Comparison of ENCODE assay signal across 16 mouse cellular contexts in genomic region chrX:106045455-106045854, GRCm38 (mm10). TPM values are rescaled to one million over a fixed set of nuclear protein-coding genes. Genes with fewer than 3 reads are reported as not detected.
A peak's percentile ranks its signal among the peaks of the same experiment; 100 is the strongest.
DNase-seq lines count a peak whose midpoint lies in the region; ATAC-seq lines count a peak whose summit lies in the region.
"Had no signal": no experiment of that assay in that cellular context is flagged by ENCODE, and none has a peak within 500 bp of the region (broad histone marks: within the 10 kb centered on the region; RNA-seq: fewer than 3 reads in every experiment).

No protein-coding gene starts in this region.

- no peak overlapping the region for H3K9ac ChIP-seq in heart, embryonic 15.5 days
- no peak overlapping the region for H3K9ac ChIP-seq in midbrain, embryonic 11.5 days (ENCODE audit: low read length)
- H3K9ac ChIP-seq in forebrain, embryonic 16.5 days (replicated peaks; ENCODE audit: low read depth, low read length), result no peak overlapping the region

- no peak overlapping the region for H3K4me2 ChIP-seq in heart, embryonic 15.5 days
- no peak overlapping the region for H3K4me2 ChIP-seq in midbrain, embryonic 11.5 days
- no peak overlapping the region for H3K4me2 ChIP-seq in forebrain, embryonic 16.5 days (ENCODE audit: low read length)

- no peak overlapping the region for H3K4me3 ChIP-seq in heart, embryonic 15.5 days
- H3K4me3 ChIP-seq in heart, embryonic 10.5 days, result no peak overlapping the region
- H3K4me3 ChIP-seq in midbrain, embryonic 10.5 days, result no peak overlapping the region
- no peak overlapping the region for H3K4me3 ChIP-seq in midbrain, embryonic 11.5 days (ENCODE audit: low read depth, low read length)
- H3K4me3 ChIP-seq in forebrain, embryonic 16.5 days (replicated peaks; ENCODE audit: low read length), result no peak overlapping the region
- H3K4me3 ChIP-seq: erythroblast, embryonic 14.5 days had no signal

- H3K27ac ChIP-seq in heart, embryonic 15.5 days, result peak overlapping the region; percentile 16; the same call in 1 of the 2 replicates
- H3K27ac ChIP-seq in heart, embryonic 10.5 days, result no peak overlapping the region
- H3K27ac ChIP-seq in midbrain, embryonic 10.5 days (replicated peaks), result no peak overlapping the region
- no peak overlapping the region for H3K27ac ChIP-seq in midbrain, embryonic 11.5 days (ENCODE audit: low read depth, low read length)
- H3K27ac ChIP-seq in forebrain, embryonic 16.5 days (ENCODE audit: low read length), result no peak overlapping the region

- no peaks in the 10 kb centered on the region for H3K27me3 ChIP-seq in heart, embryonic 15.5 days
- H3K27me3 ChIP-seq in heart, embryonic 10.5 days (ENCODE audit: insufficient read depth, poor library complexity, severe bottlenecking), result no peaks in the 10 kb centered on the region
- H3K27me3 ChIP-seq in midbrain, embryonic 10.5 days (ENCODE audit: low read depth, poor library complexity, severe bottlenecking), result peaks cover 66% of the 10 kb centered on the region
- no peaks in the 10 kb centered on the region; the same call in 1 of the 2 replicates for H3K27me3 ChIP-seq in midbrain, embryonic 11.5 days (ENCODE audit: control insufficient read depth, insufficient read depth, low read length)
- H3K27me3 ChIP-seq in forebrain, embryonic 16.5 days (replicated peaks; ENCODE audit: control insufficient read depth, insufficient read depth, low read length), result no peaks in the 10 kb centered on the region

- ATAC-seq in heart, embryonic 15.5 days (replicated peaks; ENCODE audit: insufficient number of reproducible peaks, insufficient read depth, low FRiP score, low read depth), result no peak
- ATAC-seq in midbrain, embryonic 11.5 days (ENCODE audit: low FRiP score), result no peak
- no peak for ATAC-seq in forebrain, embryonic 16.5 days
- ATAC-seq: activated CD4-positive, CD25-positive, alpha-beta regulatory T cell, adult 4 months had no signal

- 43% methylated on average over 2 of the region's 2 CpGs for WGBS in heart, embryonic 15.5 days
- WGBS in heart, embryonic 10.5 days, result 32% methylated on average over 2 of the region's 2 CpGs
- WGBS in midbrain, embryonic 10.5 days, result 51% methylated on average over 2 of the region's 2 CpGs
- WGBS in midbrain, embryonic 11.5 days, result 45% methylated on average over 2 of the region's 2 CpGs
- 73% methylated on average over 2 of the region's 2 CpGs for WGBS in forebrain, embryonic 16.5 days

- H3K36me3 ChIP-seq in heart, embryonic 15.5 days, result no peaks in the 10 kb centered on the region
- no peaks in the 10 kb centered on the region for H3K36me3 ChIP-seq in heart, embryonic 10.5 days
- H3K36me3 ChIP-seq in midbrain, embryonic 10.5 days, result no peaks in the 10 kb centered on the region
- H3K36me3 ChIP-seq in midbrain, embryonic 11.5 days (ENCODE audit: control insufficient read depth, insufficient read depth, low read length), result no peaks in the 10 kb centered on the region
- no peaks in the 10 kb centered on the region for H3K36me3 ChIP-seq in forebrain, embryonic 16.5 days (ENCODE audit: control insufficient read depth, insufficient read depth)
- H3K36me3 ChIP-seq: G1E had no signal

- no peak for DNase-seq in heart, embryonic 10.5 days (ENCODE audit: low spot score)
- DNase-seq in midbrain, embryonic 10.5 days (ENCODE audit: low spot score), result peak; percentile 13
- no peak for DNase-seq in midbrain, embryonic 11.5 days (ENCODE audit: low spot score, missing footprints)
- DNase-seq in lung, postnatal 10 days, result peak; percentile 41
- DNase-seq in urinary bladder, adult 18-20 months (ENCODE audit: low spot score in 2 of 2), result no peak
- no peak for DNase-seq in urinary bladder, postnatal 10 days (ENCODE audit: low spot score)
- DNase-seq: B cell, adult 2 months; cerebellum, postnatal 10 days; heart, adult 18-20 months; spleen, adult 18-20 months; thymus, adult 18-20 months had no signal

- peaks cover 28% of the 10 kb centered on the region for H3K4me1 ChIP-seq in heart, embryonic 15.5 days (replicated peaks)
- no peaks in the 10 kb centered on the region for H3K4me1 ChIP-seq in heart, embryonic 10.5 days
- peaks cover 6% of the 10 kb centered on the region; the same call in 1 of the 2 replicates for H3K4me1 ChIP-seq in midbrain, embryonic 10.5 days
- H3K4me1 ChIP-seq in midbrain, embryonic 11.5 days (ENCODE audit: control insufficient read depth, insufficient read depth, low read length), result no peaks in the 10 kb centered on the region
- H3K4me1 ChIP-seq in forebrain, embryonic 16.5 days (replicated peaks; ENCODE audit: control insufficient read depth, insufficient read depth, low read length), result peaks cover 8% of the 10 kb centered on the region

- no peaks in the 10 kb centered on the region for H3K9me3 ChIP-seq in heart, embryonic 15.5 days (replicated peaks)
- H3K9me3 ChIP-seq in heart, embryonic 10.5 days, result no peaks in the 10 kb centered on the region
- H3K9me3 ChIP-seq in midbrain, embryonic 10.5 days (replicated peaks), result no peaks in the 10 kb centered on the region
- no peaks in the 10 kb centered on the region for H3K9me3 ChIP-seq in midbrain, embryonic 11.5 days (ENCODE audit: control insufficient read depth, low read length)
- H3K9me3 ChIP-seq in forebrain, embryonic 16.5 days (ENCODE audit: control insufficient read depth, low read length), result no peaks in the 10 kb centered on the region
- H3K9me3 ChIP-seq: G1E had no signal

RNA-seq across cellular contexts. Expression of gene Atp7a, which starts 18.4 kb away (rescaled TPM):
- polyA plus RNA-seq in heart, embryonic 15.5 days (2015; fragmentation: Nextera tagmentation; extraction: Ambion mirVana), result 10.6 and 12.6 TPM in 2 replicates
- polyA plus RNA-seq in heart, embryonic 10.5 days (2016; fragmentation: Nextera tagmentation; extraction: Ambion mirVana), result 18.3 and 24.0 TPM in 2 replicates
- 19.7 and 22.6 TPM in 2 replicates for polyA plus RNA-seq in midbrain, embryonic 10.5 days (2016; fragmentation: Nextera tagmentation; extraction: Ambion mirVana)
- polyA plus RNA-seq in midbrain, embryonic 11.5 days (2014; fragmentation: Nextera tagmentation; extraction: Ambion mirVana), result 25.4 and 28.8 TPM in 2 replicates
- 17.6 and 20.7 TPM in 2 replicates for polyA plus RNA-seq in forebrain, embryonic 16.5 days (2015; fragmentation: Nextera tagmentation; extraction: Ambion mirVana)

RNA-seq across cellular contexts. Expression of gene Cox7b, which starts 30.0 kb away (rescaled TPM):
- polyA plus RNA-seq in heart, embryonic 15.5 days (2015; fragmentation: Nextera tagmentation; extraction: Ambion mirVana), result 728 and 1,044 TPM in 2 replicates
- 583 and 682 TPM in 2 replicates for polyA plus RNA-seq in heart, embryonic 10.5 days (2016; fragmentation: Nextera tagmentation; extraction: Ambion mirVana)
- 273 and 288 TPM in 2 replicates for polyA plus RNA-seq in midbrain, embryonic 10.5 days (2016; fragmentation: Nextera tagmentation; extraction: Ambion mirVana)
- 319 TPM in 2 replicates for polyA plus RNA-seq in midbrain, embryonic 11.5 days (2014; fragmentation: Nextera tagmentation; extraction: Ambion mirVana)
- polyA plus RNA-seq in forebrain, embryonic 16.5 days (2015; fragmentation: Nextera tagmentation; extraction: Ambion mirVana), result 299 and 304 TPM in 2 replicates

RNA-seq across cellular contexts. Expression of gene Magt1, which starts 33.7 kb away (rescaled TPM):
- 46.0 and 47.8 TPM in 2 replicates for polyA plus RNA-seq in heart, embryonic 15.5 days (2015; fragmentation: Nextera tagmentation; extraction: Ambion mirVana)
- polyA plus RNA-seq in heart, embryonic 10.5 days (2016; fragmentation: Nextera tagmentation; extraction: Ambion mirVana), result 50.2 and 54.4 TPM in 2 replicates
- polyA plus RNA-seq in midbrain, embryonic 10.5 days (2016; fragmentation: Nextera tagmentation; extraction: Ambion mirVana), result 43.9 and 47.3 TPM in 2 replicates
- 44.9 and 45.9 TPM in 2 replicates for polyA plus RNA-seq in midbrain, embryonic 11.5 days (2014; fragmentation: Nextera tagmentation; extraction: Ambion mirVana)
- polyA plus RNA-seq in forebrain, embryonic 16.5 days (2015; fragmentation: Nextera tagmentation; extraction: Ambion mirVana), result 22.6 and 25.2 TPM in 2 replicates

Comparison
In these comparisons a context has a peak if more than half of its experiments do, and no peak if none do; other contexts are left out.
1. DNase-seq: peak in midbrain, embryonic 10.5 days (single experiment) and lung, postnatal 10 days (single experiment); none in heart, embryonic 10.5 days (single experiment), midbrain, embryonic 11.5 days (single experiment), urinary bladder, adult 18-20 months (0 of 2) and urinary bladder, postnatal 10 days (single experiment).